Mouse (Mus musculus): ENCODE results near the gene Rnf150.

The Rnf150 gene

GRCm38 (mm10) chr8:82863041-82863744 is at the start of gene Rnf150:
Gene Rnf150 (plus strand): TSS chr8:82863356.
- peak; percentile 66 for ATAC-seq (ENCODE audit: low TSS enrichment)

- no peak for ATAC-seq (ENCODE audit: low TSS enrichment)
Measured at GRCm38 (mm10) chr8:82826135-82827046, 36.8 kb upstream of the Rnf150 start.

- no peak for ATAC-seq (ENCODE audit: low TSS enrichment)
Measured at GRCm38 (mm10) chr8:82840415-82840814, 22.7 kb upstream of the Rnf150 start.

GRCm38 (mm10) chr8:82840963-82841362 is 22.2 kb upstream of the Rnf150 start:
- no peak for ATAC-seq (ENCODE audit: low TSS enrichment)

GRCm38 (mm10) chr8:82841520-82842142 is 21.5 kb upstream of the Rnf150 start:
- peak; percentile 59; the same call in 1 of the 2 replicates for ATAC-seq (ENCODE audit: low TSS enrichment)

- no peak for ATAC-seq (ENCODE audit: low TSS enrichment)
Measured at GRCm38 (mm10) chr8:82843697-82844096, 19.5 kb upstream of the Rnf150 start.

GRCm38 (mm10) chr8:82844413-82844812 is 18.7 kb upstream of the Rnf150 start:
- no peak for ATAC-seq (ENCODE audit: low TSS enrichment)

- no peak for ATAC-seq (ENCODE audit: low TSS enrichment)
Measured at GRCm38 (mm10) chr8:82846098-82846497, 17.1 kb upstream of the Rnf150 start.

- ATAC-seq (ENCODE audit: low TSS enrichment) = no peak
Measured at GRCm38 (mm10) chr8:82846730-82847129, 16.4 kb upstream of the Rnf150 start.

GRCm38 (mm10) chr8:82858541-82859342 is 4.4 kb upstream of the Rnf150 start:
- no peak for ATAC-seq (ENCODE audit: low TSS enrichment)

- no peak for ATAC-seq (ENCODE audit: low TSS enrichment)
Measured at GRCm38 (mm10) chr8:82859343-82859620, 3.9 kb upstream of the Rnf150 start.

- ATAC-seq (ENCODE audit: low TSS enrichment) = peak; percentile 51
Measured at GRCm38 (mm10) chr8:82863745-82864520, 777 bp downstream of the Rnf150 start.

GRCm38 (mm10) chr8:82864521-82864818 is 1.3 kb downstream of the Rnf150 start:
- peak; percentile 25 for ATAC-seq (ENCODE audit: low TSS enrichment)

GRCm38 (mm10) chr8:82865239-82865638 is 2.1 kb downstream of the Rnf150 start:
- ATAC-seq (ENCODE audit: low TSS enrichment) = peak; percentile 41

- ATAC-seq (ENCODE audit: low TSS enrichment) = no peak
Measured at GRCm38 (mm10) chr8:82866251-82866650, 3.1 kb downstream of the Rnf150 start.

- ATAC-seq (ENCODE audit: low TSS enrichment) = no peak
Measured at GRCm38 (mm10) chr8:82870840-82871490, 7.8 kb downstream of the Rnf150 start.

- ATAC-seq (ENCODE audit: low TSS enrichment) = 0 out of 2 replicates have a peak, but pooled peaks have one; percentile 36
Measured at GRCm38 (mm10) chr8:82871986-82872385, 8.8 kb downstream of the Rnf150 start.

- ATAC-seq (ENCODE audit: low TSS enrichment) = no peak
Measured at GRCm38 (mm10) chr8:82874102-82874501, 10.9 kb downstream of the Rnf150 start.

- no peak for ATAC-seq (ENCODE audit: low TSS enrichment)
Measured at GRCm38 (mm10) chr8:82875135-82875534, 12.0 kb downstream of the Rnf150 start.

- ATAC-seq (ENCODE audit: low TSS enrichment) = no peak
Measured at GRCm38 (mm10) chr8:82884480-82884879, 21.3 kb downstream of the Rnf150 start.

GRCm38 (mm10) chr8:82887234-82887633 is 24.1 kb downstream of the Rnf150 start:
- ATAC-seq (ENCODE audit: low TSS enrichment) = no peak

Data from frontal cortex, adult (tissue).